Mouse (Mus musculus) heart, postnatal 25 days (tissue): ENCODE data around the gene Slc29a1. TPM values are rescaled to one million over a fixed set of nuclear protein-coding genes. Genes with fewer than 3 reads are reported as not detected.
A peak's percentile ranks its signal among the peaks of the same experiment; 100 is the strongest.
"Not testable (repeated sequence)": the region's sequence is repeated elsewhere in the genome, so short reads cannot be mapped to it uniquely, and the experiment has no call there.

Source experiments
- DNase-seq: peaks from one replicate; pipeline ENCODE4 v3.0.0; 2022; ENCODE audit warnings: low spot score
- intact Hi-C: fragments of 180-260 bp; cut with DNase I; formaldehyde crosslinking; loops from one replicate; pipeline ENCODE4 v1.15.1; 2025
- total RNA-seq, 2 experiments: library from RNA; stranded (reverse); gene quantifications; 2 replicates each; pipeline ENCODE4 v1.2.3; 2021

Slc29a1 gene
- total RNA-seq: 10 to 100 TPM; 77.9 to 78.4 TPM

DNA sequence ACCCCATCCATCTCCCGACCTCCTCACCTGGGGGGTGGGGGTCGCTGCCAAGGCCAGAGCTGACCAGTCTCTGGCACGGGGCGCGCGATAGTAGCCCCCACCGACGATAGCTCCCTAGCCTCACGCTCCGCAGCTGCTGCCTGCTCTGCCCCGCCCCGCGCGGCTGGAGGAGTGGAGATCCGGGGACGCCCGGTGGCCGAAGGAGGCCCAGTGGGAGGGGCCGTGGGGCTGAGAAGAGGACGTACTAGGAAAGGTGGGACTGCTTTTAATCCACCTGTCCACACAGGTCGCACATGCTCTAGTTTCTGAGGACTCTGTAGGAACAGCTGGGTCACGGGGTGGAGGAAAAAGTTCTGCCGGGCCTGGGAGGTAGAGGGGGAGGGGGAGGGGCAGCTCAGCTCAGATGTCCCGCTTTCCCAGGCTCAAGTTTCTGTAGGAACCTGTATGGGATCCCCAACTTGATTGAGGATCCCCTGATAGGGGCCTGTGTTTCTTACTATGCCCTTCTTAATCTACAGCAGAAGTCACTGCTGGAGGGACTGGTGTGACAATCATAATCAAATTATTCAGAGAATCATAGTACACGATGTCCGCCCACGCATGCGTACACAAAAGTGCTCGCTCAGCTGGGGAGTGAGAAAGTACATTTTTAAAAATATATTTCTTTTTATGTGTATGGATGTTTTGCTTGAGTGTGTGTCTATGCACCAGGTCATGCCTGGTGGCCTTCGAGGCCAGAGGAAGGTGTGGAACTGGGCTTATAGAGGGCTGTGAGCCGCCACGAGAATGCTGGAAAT is at the start of gene Slc29a1:
Gene Slc29a1, minus strand, starts transcription at position 161 of the 797 bp plus-strand sequence.
- intact Hi-C loops: loop anchor here (2.0 kb wide), 1 partner anchor 27 kb away; no protein-coding TSS in a partner anchor
- DNase-seq: no peak

DNA sequence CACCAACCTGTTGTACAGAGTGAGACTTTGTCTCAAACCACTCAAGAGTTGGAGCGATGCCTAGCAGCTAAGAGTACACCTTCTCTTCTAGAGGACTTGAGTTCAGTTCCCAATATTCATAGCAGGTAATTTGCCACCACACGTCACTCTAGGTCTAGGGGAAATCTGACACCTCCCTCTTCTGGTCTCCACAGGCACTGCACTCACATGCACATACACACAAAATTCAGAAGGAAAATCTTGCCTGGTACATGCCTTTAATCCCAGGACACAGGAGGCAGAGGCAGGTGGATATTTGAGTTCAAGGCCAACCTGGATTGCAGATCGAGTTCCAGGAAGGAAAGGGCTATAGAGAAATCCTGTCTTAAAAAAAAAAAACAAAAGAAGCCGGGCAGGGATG is 44.8 kb upstream of the Slc29a1 start:
- intact Hi-C loops: loop anchor here (5.0 kb wide), 1 partner anchor 127 kb away; no protein-coding TSS in a partner anchor
- no peak for DNase-seq

DNA sequence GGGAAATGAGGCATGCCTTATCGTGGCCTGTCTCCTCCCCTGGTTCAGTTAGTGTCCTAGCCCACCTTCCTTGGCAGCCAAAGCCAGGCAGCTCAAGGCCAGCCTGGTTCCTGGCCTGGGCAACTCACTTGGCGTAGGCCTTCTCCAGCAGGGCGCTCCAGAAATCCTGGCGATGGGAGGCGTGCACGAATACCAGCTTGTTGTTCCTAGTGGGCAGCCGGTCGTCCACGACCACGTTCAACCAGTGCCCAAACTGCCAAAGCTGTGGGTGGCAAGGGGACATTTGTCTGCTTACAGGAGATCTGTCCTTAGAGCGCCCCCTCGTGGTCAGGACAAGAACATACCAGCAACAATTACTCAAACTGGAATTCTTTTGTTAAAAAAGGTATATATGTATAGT is 43.3 kb upstream of the Slc29a1 start:
- intact Hi-C loops: loop anchor here (2.0 to 5.0 kb wide), 2 partner anchors 60 to 125 kb away; no protein-coding TSS in a partner anchor
- DNase-seq: no peak

DNA sequence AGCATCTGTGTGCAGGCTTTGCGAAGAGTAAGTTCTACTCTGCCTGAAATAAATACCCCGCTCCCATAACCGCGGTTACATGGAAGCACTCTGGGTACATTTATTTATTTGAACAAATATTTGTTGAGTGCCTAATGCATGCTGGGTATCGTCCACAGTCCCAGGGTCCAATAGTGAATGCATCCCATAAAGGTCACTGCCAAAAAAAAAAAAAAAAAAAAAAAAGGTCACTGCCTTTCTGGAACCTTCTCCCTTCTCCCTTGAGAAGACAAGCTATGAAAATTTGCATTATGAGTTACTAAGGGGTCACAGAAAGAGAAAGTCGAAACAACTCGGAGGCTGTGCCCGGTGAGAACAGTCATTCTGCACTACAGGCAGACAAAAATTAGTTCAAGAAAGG is 42.6 kb upstream of the Slc29a1 start:
- no peak for DNase-seq
- intact Hi-C loops: loop anchor here (2.0 to 5.0 kb wide), 2 partner anchors 59 to 125 kb away; no protein-coding TSS in a partner anchor

DNA sequence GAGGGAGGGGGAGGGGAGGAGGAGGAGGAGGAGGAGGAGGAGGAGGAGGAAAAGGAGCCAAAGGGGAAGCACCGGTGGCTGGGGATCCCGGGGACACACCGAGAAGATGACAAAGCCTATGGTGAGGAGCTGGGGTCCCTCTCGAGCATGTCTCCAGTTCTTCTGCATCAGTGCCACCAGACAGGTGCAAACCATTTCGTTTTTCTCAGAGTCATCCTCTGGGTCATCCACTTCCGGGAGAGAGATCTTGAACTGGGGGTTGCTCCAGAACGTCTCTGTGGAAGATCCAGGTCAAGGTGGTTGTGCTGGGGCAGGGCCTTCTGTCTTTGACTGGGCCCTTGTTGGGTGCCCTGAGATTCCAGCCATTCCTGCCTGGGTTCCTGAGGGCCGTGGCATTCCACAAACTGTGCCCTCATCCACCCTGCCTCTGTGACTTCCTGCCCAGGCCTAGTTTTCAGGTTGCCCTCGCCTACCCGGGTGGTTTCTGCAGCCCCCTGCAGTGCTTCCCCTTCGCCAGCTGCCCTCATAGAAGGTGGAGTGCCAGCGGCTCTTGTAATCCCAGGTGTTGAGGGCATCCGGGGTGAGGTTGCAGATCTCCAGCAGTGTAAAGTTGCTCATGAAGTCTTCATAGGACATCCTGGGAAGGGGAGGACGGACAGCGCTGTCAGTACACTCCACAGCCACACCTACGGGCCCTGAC is 39.3 kb upstream of the Slc29a1 start:
- no peak for DNase-seq
- intact Hi-C loops: no loop called here

DNA sequence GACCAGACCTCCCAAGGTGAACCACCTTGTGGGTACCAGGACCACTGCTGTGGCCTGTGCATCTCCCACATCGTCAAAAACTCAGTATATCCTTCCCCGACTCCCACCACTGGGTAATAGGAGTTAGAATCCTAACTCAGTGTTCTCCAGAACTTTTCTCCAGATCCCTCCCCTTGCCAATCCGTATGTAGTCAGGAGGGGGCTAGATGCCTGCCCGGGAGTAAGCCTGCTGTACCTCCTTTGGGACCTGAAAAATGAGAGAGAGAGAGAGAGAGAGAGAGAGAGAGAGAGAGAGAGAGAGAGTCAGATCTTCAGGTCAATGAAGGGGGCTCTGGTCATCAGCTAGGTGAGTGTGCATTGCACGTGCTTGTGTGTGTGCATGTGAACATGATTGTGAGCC is 34.6 kb upstream of the Slc29a1 start:
- intact Hi-C loops: loop anchor here (5.0 kb wide), 1 partner anchor 122 kb away; no protein-coding TSS in a partner anchor
- DNase-seq: no peak

DNA sequence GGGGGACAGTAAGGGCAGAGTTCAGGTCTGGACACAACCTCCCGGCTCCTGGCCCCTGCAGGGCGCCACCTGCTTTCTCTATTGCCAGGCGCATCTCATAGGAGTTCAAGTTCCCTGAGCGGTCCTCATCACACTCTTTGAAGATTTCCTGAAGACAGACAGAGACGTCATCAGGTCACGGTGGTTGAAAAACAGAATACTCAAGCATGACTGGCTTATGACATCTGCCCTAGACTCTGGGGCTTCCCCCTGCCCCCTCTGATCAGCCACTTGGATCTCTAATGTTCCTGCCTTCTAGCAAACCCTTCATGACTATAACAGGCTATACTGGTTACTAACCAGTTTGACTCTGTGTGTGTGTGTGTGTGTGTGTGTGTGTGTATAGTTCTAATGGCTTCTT is 32.5 kb upstream of the Slc29a1 start:
- no peak for DNase-seq
- intact Hi-C loops: loop anchor here (5.0 kb wide), 1 partner anchor 120 kb away; no protein-coding TSS in a partner anchor

DNA sequence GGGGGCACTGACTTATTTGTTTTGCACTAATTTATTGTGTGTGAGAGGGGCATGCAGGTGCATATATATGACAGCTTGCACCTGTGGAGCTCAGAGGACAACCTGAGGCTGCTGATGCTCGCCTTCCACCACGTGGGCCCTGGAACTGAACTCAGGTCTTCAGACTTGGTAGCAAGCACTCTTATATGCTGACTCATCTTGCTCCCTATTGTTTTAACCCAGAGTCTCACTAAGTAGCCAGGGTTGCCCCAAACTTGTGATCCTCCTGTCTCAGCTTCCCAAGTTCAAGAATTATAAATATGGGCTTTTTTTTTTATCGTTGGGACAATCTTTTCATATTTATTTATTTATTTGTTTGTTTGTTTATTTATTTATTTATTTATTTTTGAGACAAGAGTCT is 31.6 kb upstream of the Slc29a1 start:
- intact Hi-C loops: loop anchor here (5.0 kb wide), 1 partner anchor 119 kb away; no protein-coding TSS in a partner anchor
- no peak for DNase-seq

DNA sequence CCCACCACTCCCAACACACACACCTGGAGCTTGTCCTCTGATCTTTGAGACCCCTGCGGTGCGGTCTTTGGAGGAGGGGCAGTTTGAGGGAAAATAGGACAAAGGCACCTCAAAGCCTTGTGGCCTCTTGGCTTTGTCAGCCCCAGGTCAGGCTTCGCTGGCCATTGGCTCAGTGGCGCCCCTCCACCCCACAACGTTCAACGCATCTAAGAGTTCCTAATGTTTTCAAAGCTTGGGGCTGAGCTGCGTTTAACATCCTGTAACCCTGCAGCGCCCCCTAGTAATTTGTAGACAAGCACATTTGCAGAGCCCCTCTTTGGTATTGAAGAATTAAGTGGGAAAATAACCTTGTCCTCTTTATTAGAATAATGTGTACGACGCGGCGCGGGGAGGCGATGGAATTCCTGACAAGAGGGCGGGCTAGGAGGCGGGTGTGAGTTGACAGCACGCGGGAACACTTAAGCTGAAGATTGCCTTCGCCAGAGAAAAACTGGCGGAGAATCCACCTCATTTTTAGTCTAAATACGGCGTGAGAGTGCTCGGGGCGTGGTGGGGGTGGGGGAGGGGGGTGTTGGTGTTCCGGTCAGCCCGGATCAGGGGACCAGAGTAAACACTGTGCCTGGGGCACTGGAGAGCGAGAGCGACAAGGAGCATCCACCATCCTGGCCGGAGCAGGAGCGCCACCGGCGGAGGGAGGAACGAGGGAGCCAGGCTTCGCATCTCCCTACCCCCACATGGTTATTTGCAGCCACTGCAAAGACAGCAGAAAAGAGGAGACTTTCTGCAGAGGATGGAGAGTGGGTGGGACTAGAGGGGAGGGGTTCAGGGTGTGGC is 30.7 kb upstream of the Slc29a1 start:
- peak; percentile 48 for DNase-seq
- intact Hi-C loops: loop anchor here (5.0 kb wide), 1 partner anchor 118 kb away; no protein-coding TSS in a partner anchor

DNA sequence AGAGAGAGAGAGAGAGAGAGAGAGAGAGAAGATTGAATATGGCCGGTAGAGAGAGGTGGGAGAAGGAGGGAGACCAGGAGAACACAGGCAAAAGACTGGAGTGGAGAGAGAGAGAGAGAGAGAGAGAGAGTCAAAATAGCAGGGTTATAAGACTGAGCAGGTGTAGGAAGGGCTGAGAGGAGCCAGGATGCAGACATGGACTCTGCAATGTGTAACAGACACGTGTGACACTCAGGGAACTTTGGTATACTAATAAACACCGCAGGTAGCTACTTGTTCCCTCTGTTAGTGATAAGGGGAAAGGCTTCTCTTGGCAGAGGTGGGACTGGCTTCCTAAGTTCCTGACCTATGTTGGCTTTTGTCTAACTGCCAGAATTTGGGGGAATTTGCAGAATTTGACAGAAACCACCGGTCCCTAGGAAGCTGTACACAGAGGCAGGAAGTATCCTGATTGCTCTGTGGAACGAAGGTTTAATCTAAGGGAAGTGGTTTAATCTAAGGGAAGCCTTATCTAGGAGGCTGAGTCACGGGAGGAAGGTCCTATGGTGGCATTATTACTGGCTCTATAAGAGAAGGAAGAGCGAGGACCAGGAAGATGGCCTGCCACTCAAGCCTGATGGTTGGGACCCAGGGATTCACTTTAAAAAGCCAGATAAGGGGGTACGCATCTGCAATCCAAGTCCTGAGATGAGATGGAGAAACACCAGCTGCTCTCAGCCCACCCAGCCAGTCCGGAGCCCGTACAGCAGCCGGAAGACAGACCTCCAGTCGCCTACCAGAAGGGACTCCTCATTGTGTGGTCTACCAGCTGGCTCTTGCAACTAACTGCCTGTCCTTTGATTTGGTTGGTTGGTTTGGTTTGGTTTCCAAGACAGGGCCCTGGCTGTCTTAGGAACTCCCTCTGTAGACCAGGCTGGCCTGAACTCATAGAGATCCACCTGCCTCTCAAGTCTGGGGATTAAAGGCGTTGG is 29.8 kb upstream of the Slc29a1 start:
- intact Hi-C loops: loop anchor here (1.0 kb wide), 1 partner anchor 46 kb away; no protein-coding TSS in a partner anchor
- DNase-seq: no peak

DNA sequence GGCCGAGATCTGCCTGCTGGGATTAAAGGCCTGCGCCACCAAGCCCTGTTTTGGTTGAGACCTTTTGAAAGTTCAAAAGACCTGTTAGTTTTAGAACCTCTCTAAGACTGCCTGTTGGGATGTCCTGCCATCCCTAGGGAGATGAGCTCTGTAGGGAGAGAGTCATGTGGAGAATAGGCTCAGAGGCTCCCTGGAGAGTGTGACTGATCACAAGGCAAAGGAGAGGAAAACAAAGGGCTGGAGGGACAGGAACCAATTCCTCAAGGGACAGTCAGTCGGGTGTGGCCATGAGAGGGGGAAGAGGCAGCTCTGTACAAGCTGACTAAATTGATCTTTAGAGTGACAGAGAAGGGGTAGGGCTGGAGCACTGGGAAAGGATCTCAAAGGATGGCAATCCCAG is 28.8 kb upstream of the Slc29a1 start:
- DNase-seq: no peak
- intact Hi-C loops: loop anchor here (1.0 kb wide), 1 partner anchor 45 kb away; no protein-coding TSS in a partner anchor

DNA sequence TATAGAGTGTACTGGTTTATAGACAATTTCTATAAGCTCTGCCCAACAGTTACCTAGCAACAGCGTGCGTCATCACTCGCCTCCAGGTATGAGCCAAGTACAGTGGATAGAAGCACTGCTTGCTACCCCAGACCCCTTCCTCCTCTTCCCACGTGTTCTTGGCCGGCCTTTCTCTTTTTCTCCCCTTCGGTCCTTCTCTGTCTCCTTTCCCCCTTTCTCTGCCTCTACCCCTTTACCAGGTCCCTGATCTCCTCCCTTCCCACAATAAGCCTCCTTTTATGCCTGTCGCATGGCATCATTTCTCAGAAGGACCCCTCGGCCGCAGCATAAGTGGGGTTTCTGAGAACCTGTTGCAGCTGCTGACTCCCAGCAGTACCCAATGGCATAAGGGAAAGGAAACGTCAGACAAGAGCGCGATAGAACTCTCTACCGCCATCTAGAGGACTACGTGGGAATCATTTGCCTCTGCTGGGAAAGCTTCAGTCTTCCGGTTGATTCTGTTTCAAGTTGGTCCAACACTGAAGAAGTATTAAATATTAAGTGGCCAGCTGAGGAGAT is 27.2 kb upstream of the Slc29a1 start:
- intact Hi-C loops: loop anchor here (2.0 kb wide), 1 partner anchor 28 kb away; the partner anchor contains the start of gene Slc29a1

DNA sequence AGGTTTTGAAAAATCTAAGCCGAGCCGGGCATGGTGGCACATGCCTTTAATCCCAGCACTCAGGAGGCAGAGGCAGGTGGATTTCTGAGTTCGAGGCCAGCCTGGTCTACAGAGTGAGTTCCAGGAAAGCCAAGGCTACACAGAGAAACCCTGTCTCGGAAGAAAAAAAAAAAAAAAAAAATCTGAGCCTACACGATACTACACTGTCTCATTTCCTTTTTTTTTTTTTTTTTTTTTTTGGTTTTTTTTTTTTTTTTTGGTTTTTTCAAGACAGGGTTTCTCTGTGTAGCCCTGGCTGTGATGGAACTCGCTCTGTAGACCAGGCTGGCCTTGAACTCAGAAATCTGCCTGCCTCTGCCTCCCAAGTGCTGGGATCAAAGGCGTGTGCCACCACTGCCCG is 24.0 kb upstream of the Slc29a1 start:
- intact Hi-C loops, DNase-seq: not testable (repeated sequence)

More for the DNA sequence above, 27.2 kb upstream of the Slc29a1 start:
- DNase-seq: no peak

DNA sequence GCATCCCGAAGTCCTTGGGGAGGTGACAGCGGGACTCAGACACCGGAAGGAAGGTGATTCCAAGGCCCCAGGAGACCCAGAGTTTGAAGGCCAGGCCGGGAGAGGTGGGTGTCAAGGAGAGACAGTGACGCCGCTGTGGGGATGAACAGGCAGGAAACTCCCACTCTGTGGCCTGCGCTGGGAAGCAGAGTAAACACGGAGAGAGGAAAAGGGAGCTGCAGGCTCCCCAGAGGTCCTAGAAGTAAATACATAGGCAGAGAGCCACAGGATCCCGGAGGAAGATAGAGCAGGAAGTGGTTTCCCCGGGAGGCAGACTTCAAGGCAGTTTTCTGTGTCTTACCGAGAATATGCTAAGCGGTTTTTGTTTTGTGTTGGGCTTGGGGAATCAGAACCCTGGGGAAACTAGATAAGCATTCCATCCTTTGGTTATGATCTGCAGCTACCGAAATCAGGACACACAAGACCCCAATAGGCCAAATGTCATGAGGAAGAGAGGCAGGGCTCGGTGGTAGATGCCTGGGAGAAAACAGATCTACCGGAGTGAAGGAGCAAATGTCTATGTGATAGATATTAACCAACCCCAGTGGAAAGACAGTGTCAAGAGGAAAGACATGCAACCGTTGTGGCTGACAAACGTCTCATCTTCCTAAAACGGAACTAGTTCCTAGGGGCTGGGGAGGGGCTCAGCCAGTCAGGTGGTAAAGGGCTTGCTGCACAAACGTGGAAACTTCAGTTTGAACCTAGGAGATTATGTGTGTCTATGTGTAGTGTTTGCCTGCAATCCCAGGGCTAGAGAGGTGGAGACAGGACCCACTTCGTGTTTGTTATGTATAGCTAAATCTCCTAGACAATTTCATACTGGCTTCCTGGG is 20.2 kb upstream of the Slc29a1 start:
- intact Hi-C loops: no loop called here
- DNase-seq: no peak

DNA sequence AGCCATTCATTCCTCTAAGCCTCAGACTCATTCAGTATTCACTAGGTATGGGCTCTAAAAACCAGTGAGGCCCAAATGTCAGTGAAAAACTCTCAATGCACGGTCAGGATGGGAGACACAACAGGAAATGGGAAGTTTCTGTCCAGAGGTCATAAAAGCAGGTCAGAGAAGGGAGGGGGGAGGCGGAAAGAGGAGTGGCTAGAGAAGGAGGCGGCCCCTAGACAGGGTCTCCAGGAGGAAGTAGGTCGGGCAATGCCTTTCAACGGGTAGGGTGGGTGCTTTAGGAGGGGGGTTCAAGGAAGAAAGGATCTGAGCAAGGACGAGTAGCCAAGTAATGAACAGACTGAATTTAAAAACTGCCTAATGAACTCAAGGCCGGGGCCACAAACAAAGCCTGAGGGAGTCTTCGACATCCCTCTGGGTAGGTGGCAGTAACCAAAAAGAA is 19.6 kb upstream of the Slc29a1 start:
- intact Hi-C loops: no loop called here
- peak; percentile 46 for DNase-seq

DNA sequence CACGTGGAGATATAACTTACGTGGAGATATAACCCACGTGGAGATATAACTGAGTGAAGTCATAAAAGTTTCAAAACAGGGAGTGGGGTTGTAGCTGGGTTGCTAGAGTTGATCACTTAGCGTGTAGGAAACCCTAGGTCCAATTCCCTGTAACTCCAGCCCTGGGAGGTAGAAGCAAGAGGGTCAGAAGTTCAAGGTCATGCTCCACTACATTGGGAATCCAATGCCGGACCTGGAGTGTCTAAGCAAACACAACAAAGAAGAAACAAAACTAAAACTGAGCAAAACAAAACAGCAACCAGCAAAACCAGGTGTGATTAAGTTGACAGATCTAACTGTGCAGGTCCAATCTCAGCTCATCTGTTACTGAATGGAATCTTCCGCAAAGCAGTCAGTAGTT is 18.2 kb upstream of the Slc29a1 start:
- intact Hi-C loops: no loop called here
- DNase-seq: no peak

DNA sequence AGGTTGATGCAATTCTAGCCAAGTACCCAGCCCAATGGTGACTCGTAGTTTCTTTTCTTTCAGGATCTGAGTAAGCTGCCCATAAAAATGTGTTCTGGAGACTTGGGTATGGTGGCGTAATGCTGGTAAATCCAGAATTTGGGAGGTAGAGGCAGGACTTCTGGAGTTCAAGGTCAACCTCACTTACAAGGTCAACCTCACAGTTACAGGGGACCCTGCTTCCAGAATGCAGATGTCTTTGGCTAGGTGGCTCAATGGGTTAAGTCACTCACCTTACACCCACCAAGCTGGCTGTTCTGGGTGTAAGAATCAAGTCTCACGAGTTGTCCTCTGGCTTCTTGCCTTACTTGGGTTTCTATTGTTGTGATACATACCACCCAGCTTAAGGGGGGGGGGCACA is 17.3 kb upstream of the Slc29a1 start:
- no peak for DNase-seq
- intact Hi-C loops: no loop called here
